Mouse (Mus musculus): Measurements from ENCODE around the gene Olfr1124. TPM values are rescaled to one million over a fixed set of nuclear protein-coding genes. Genes with fewer than 3 reads are reported as not detected.
"Not testable (repeated sequence)": the region's sequence is repeated elsewhere in the genome, so short reads cannot be mapped to it uniquely, and the experiment has no call there.

Gene Olfr1124
- not detected for total RNA-seq (2022)

GRCm38 (mm10) chr2:87429975-87430374 lies at the start of gene Olfr1124:
Olfr1124 (plus strand) TSS chr2:87430275.
- no peak for DNase-seq (ENCODE audit: low spot score in 2 of 2)

GRCm38 (mm10) chr2:87383935-87384334 lies 46.1 kb upstream of the Olfr1124 start:
- no peak for DNase-seq (ENCODE audit: low spot score in 2 of 2)

- DNase-seq (ENCODE audit: low spot score in 2 of 2) = no peak
Observed at GRCm38 (mm10) chr2:87385549-87385948, 44.5 kb upstream of the Olfr1124 start, which contains the start of gene Olfr1122. Olfr1122 (plus strand) TSS chr2:87385849.

GRCm38 (mm10) chr2:87393605-87394004 lies 36.5 kb upstream of the Olfr1124 start:
- DNase-seq (ENCODE audit: low spot score in 2 of 2) = not testable (repeated sequence)

- not testable (repeated sequence) for DNase-seq (ENCODE audit: low spot score in 2 of 2)
Observed at GRCm38 (mm10) chr2:87394686-87395085, 35.4 kb upstream of the Olfr1124 start.

GRCm38 (mm10) chr2:87416335-87416734 lies 13.7 kb upstream of the Olfr1124 start, which contains the start of gene Olfr1123:
Olfr1123 (plus strand) TSS chr2:87416635.
- DNase-seq (ENCODE audit: low spot score in 2 of 2) = no peak

GRCm38 (mm10) chr2:87437731-87438130 lies 7.7 kb downstream of the Olfr1124 start:
- DNase-seq (ENCODE audit: low spot score in 2 of 2) = no peak

- DNase-seq (ENCODE audit: low spot score in 2 of 2) = no peak
Observed at GRCm38 (mm10) chr2:87453662-87454061, 23.6 kb downstream of the Olfr1124 start, which contains the start of gene Olfr1126. Olfr1126 (plus strand) TSS chr2:87453962.

- no peak for DNase-seq (ENCODE audit: low spot score in 2 of 2)
Observed at GRCm38 (mm10) chr2:87461769-87462168, 31.7 kb downstream of the Olfr1124 start.

- DNase-seq (ENCODE audit: low spot score in 2 of 2) = no peak
Observed at GRCm38 (mm10) chr2:87480207-87480606, 50.1 kb downstream of the Olfr1124 start.

- no peak for DNase-seq (ENCODE audit: low spot score in 2 of 2)
Observed at GRCm38 (mm10) chr2:87481158-87481557, 51.1 kb downstream of the Olfr1124 start.

- no peak for DNase-seq (ENCODE audit: low spot score in 2 of 2)
Observed at GRCm38 (mm10) chr2:87482276-87482675, 52.2 kb downstream of the Olfr1124 start.

Other genes with a start within 250 kb of the Olfr1124 start
- gene Olfr1112, start 242.5 kb upstream of the Olfr1124 start, total RNA-seq (2022) = not detected
- not detected for gene Olfr1113, start 221.3 kb upstream of the Olfr1124 start, total RNA-seq (2022)
- not detected for gene Olfr1115, start 182.3 kb upstream of the Olfr1124 start, total RNA-seq (2022)
- not detected for gene Olfr1116, start 162.7 kb upstream of the Olfr1124 start, total RNA-seq (2022)
- gene Olfr1118, start 122.7 kb upstream of the Olfr1124 start, total RNA-seq (2022) = not detected
- not detected for gene Olfr1120, start 75.5 kb upstream of the Olfr1124 start, total RNA-seq (2022)
- gene Olfr1121, start 60.4 kb upstream of the Olfr1124 start, total RNA-seq (2022) = not detected
- gene Olfr1122, start 44.4 kb upstream of the Olfr1124 start, total RNA-seq (2022) = under 1 TPM in 1 of 4 experiments, not detected in 3; 0.09 TPM
- not detected for gene Olfr1123, start 13.6 kb upstream of the Olfr1124 start, total RNA-seq (2022)
- gene Olfr1126, start 23.7 kb downstream of the Olfr1124 start, total RNA-seq (2022) = not detected
- gene Pramel7, start 66.8 kb downstream of the Olfr1124 start, total RNA-seq (2022) = not detected
- gene Pramel6, start 76.3 kb downstream of the Olfr1124 start, total RNA-seq (2022) = not detected
- not detected for gene Olfr153, start 101.5 kb downstream of the Olfr1124 start, total RNA-seq (2022)
- gene Olfr1128, start 115.3 kb downstream of the Olfr1124 start, total RNA-seq (2022) = not detected
- not detected for gene Olfr1129, start 143.6 kb downstream of the Olfr1124 start, total RNA-seq (2022)
- gene Olfr1130, start 175.9 kb downstream of the Olfr1124 start, total RNA-seq (2022) = not detected
- gene Olfr1131, start 196.8 kb downstream of the Olfr1124 start, total RNA-seq (2022) = not detected
- gene Olfr1132, start 207.3 kb downstream of the Olfr1124 start, total RNA-seq (2022) = not detected
- not detected for gene Olfr1133, start 217.1 kb downstream of the Olfr1124 start, total RNA-seq (2022)
- not detected for gene Olfr1134, start 228.2 kb downstream of the Olfr1124 start, total RNA-seq (2022)
- gene Olfr1135, start 243.4 kb downstream of the Olfr1124 start, total RNA-seq (2022) = not detected